Mouse (Mus musculus) adrenal gland (tissue): ENCODE measurements around the gene Lcn4.
"Not testable (repeated sequence)": the region's sequence is repeated elsewhere in the genome, so short reads cannot be mapped to it uniquely, and the experiment has no call there.

Source experiments
- intact Hi-C: fragments of 180-260 bp; cut with DNase I; formaldehyde crosslinking; loops from one replicate; pipeline ENCODE4 v1.15.1; 2025
- long read RNA-seq, 2 experiments: library from polyadenylated mRNA; unstranded; transcript quantifications; one replicate each; pipeline ENCODE4 v2.0.0; 2020; ENCODE audit warnings: borderline replicate concordance in 1 of 2; ENCODE audit not compliant: insufficient replicate concordance in 1 of 2

Gene Lcn4
- long read RNA-seq, experiment 1: 0 reads
- long read RNA-seq, experiment 2: 0 reads

DNA sequence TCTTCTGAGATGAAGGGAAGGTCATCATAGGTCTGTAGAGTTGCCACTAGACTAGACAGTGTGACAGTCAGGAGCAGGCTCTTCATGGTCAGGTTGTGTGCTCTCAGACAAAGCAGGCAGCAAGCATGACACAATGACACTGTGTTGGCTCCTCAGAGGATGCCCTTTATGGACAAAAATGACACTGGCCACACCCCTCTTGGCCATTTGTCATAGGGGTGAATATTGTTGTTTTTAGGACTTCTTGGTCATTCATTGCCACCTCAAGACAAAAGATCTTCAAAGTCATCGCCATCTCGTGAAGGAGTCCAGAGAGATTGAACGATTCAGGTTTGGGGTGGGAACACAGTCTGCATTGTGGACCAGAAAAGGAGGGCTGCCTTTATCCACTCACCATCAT, at the start of gene Lcn4:
Gene Lcn4, minus strand, starts transcription at position 101 of the 400 bp plus-strand sequence.
- intact Hi-C loops: no loop called here

- intact Hi-C loops: no loop called here
These were observed 15.1 kb upstream of the Lcn4 start for GRCm38 (mm10) chr2:26686171-26686675.

DNA sequence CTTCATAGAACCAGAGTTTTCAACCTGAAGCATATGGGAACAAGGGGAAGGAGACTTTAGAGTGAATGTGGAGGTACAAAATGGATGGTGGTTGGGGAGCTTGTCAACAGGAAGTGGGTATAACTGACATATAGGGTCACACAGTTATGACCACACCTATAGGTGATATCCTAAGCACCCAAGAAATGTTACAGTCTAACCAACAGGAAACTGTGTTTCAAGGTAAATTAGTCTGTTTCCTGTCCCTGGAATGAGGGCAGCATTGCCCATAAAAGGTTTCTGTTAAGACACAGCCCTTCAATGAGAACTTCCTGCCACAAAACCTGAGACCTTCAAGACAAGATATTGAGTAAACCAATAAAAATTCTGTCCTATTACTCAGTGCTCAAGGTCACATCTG, 2.3 kb downstream of the Lcn4 start:
- intact Hi-C loops: no loop called here

- intact Hi-C loops: not testable (repeated sequence)
These were observed 7.5 kb downstream of the Lcn4 start for GRCm38 (mm10) chr2:26663551-26663950.

DNA sequence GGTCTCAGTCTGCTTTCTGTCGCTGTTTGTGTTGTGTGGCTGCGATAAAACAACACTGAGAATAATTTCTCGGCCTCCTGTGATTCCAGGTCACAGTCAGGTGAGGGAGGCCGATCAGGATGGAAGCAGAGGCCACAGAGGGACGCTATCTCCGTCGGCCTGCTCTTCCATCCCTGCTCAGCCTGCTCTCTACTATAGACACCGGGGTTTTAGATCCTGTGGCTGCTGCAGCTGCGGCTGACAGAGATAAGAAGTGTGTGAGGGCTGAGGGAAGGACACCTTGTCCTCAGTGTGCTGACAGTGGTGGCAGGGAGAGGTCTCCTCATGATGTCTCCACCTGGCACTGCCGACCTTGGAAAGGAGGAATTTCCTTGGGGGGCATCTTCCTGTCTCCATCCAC, 8.0 kb downstream of the Lcn4 start:
- intact Hi-C loops: no loop called here

- intact Hi-C loops: no loop called here
These were observed 8.6 kb downstream of the Lcn4 start for GRCm38 (mm10) chr2:26662509-26662882.

DNA sequence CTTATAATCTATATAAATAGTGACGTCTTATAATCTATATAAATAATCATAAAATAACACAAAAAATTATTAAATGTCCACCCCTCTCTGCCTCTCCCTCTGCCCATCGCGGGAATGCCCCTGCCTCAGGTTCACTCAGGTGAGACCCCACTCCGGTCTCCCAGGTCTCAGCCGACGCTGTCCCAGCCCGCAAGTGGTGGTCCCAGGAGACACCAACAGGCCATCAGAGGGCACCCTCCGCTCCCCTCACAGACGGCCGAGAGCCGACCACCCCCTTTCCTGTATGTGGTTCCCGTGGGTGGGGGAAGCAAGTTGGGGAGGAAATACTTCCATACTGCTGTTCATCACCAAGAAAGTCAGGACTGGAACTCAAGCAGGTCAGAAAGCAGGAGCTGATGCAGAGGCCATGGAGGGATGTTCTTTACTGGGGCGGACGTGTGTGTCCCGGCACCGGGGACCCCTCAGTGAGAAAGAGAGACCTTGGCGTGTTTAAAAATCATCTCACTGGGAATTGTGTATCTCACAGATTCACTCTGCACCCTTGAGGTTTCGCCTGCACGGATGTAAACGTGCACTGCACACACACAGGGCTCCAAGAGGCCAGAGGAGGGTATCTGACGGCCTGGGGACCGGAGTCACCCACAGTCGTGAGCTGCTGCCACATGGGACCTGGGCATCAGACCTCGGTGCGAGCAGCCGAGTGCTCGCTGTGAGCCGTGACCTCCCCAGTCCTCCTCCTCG, 9.1 kb downstream of the Lcn4 start:
- intact Hi-C loops: no loop called here

GRCm38 (mm10) chr2:26661143-26661752, 9.8 kb downstream of the Lcn4 start:
- intact Hi-C loops: no loop called here

DNA sequence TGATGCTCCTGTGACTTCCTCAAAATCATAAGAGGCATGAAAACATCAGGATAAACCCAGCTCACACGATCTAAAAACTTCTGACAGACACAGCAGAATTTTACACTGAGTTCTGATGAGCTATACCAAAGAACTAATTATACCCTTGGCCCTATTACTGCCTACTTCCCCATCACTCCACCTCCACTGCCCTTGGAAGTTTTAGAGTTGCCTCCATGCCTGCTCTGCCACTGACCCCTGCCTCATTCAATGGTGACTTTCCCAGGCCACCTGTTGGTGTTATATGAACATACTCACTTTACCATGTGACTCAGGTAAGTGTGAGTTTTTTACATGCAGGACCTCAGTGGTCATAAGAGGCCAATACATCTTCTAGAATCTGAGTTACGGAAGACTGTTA, 13.7 kb downstream of the Lcn4 start:
- intact Hi-C loops: no loop called here

GRCm38 (mm10) chr2:26654687-26655086, 16.4 kb downstream of the Lcn4 start:
- intact Hi-C loops: no loop called here

- intact Hi-C loops: loop anchor here (5.0 kb wide), 1 partner anchor 391 kb away; no protein-coding TSS in a partner anchor
These were observed 24.3 kb downstream of the Lcn4 start for GRCm38 (mm10) chr2:26646643-26647293.

GRCm38 (mm10) chr2:26643942-26644341, 27.1 kb downstream of the Lcn4 start:
- intact Hi-C loops: no loop called here

- intact Hi-C loops: loop anchor here (2.0 kb wide), 1 partner anchor 36 kb away; the partner anchor contains the start of gene Agpat2
These were observed 30.0 kb downstream of the Lcn4 start for GRCm38 (mm10) chr2:26641006-26641647.

DNA sequence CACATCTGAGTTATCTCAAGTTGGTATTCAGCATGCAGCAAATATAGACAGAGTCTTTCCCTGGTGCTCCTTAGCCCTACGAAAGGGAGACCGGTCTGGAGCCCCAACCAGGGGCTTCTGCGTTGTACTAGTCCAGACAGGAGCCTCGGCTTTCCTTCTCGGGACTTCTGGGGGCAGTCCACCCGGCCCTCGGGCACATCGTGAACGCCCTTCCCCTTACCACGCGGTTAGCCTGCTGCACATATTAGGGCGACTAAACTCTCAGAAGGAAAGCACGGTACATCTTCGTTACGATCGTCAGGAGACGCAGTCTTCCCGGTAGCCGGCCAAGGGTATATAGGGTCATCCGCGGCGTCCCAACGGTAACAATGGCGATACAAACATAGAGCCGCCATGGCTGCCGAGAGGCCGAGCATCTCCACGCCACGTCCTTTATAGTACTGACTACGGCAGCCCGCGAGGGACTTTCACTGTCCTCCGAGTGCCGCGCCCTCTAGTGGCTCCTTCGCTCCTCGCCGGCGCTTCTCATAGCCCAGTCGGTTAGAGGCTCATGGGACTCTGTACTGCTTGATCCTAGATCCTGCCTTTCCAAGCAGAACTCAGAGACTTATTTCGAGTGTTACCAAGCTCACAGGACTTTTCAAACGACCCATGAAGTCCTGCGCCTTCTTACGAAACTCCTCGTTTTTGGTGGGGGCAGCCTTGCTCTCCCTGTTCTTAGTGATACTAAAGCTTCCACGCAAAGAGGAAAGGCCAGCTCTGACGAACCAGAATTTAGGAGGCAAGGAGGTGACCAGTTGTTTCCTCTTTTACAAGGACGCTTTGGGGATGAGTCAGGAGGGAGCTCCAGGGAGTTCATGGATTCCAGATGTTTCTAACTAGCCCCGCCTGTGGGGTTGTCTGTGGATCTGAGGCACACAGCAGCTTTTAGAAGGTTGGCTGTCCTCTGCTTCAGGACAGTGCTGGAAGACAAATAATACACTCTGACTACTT, 30.9 kb downstream of the Lcn4 start:
- intact Hi-C loops: loop anchor here (2.0 kb wide), 1 partner anchor 35 kb away; the partner anchor contains the start of gene Agpat2

GRCm38 (mm10) chr2:26639083-26639482, 32.0 kb downstream of the Lcn4 start:
- intact Hi-C loops: no loop called here

- intact Hi-C loops: no loop called here
These were observed 32.5 kb downstream of the Lcn4 start for GRCm38 (mm10) chr2:26638572-26638971.

- intact Hi-C loops: no loop called here
These were observed 33.0 kb downstream of the Lcn4 start for GRCm38 (mm10) chr2:26638039-26638438.

DNA sequence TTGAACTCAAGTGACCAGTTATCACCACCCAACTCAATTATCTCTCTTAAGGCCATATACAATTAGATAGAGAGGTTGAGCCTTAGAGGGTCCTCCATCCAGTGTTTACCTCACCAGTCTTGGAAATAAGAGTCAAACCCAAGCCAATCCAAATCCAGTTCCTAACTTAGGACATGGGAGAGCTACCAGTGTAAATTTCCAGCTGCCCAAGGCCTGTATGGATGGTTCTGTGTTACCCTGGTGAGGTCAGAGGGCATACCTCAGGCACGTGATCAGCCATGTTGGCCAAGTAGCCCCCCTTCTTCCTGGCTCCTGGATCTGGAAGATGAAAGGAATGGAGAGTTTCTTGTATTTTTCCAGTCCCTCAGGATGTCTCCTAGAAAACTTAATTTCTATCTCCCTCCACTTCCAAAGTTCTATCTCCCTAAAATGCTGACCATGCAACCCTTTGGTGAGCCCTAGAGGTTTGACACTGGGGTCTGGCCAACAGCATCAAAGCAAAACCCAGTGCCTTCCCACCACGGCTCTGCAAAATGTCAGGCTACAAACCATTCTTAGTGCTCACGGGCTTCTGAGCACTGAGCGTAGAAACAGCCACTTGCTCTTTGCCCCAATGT, 33.7 kb downstream of the Lcn4 start:
- intact Hi-C loops: no loop called here

DNA sequence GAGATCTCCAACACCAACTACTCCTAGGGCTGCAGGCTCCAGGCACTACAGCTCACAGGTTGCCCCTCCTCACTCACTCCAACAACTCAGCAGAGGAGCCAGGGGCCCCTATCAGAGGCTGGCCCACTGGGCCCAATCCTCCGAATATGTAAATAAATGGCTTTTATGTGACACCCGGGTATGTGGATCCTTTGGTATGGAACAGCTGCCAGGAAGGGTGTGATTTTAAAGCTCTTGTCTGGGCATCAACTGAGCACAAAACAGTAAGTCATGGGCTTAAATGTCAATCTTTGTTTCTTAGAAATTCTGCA, 34.8 kb downstream of the Lcn4 start:
- intact Hi-C loops: no loop called here
